Mouse (Mus musculus) hindbrain, postnatal 0 days (tissue): Measurements from ENCODE around the gene Arid3b. TPM values are rescaled to one million over a fixed set of nuclear protein-coding genes. Genes with fewer than 3 reads are reported as not detected.

ENCODE experiments used
- ATAC-seq: fragments of 200-750 bp; cut with Nextera tagmentation; 2 replicates; pipeline ENCODE4 v1.8.0; 2017; ENCODE audit warnings: mild to moderate bottlenecking, moderate TSS enrichment, moderate library complexity
- DNase-seq: peaks from one replicate; pipeline ENCODE4 v3.0.0-alpha.2; 2015; ENCODE audit warnings: low spot score
- H3K27ac ChIP-seq: fragments of 300-500 bp; sonication (generic); 2 replicates; pipeline ENCODE4 v1.5.1; 2014; ENCODE audit warnings: mild to moderate bottlenecking
- H3K27me3 ChIP-seq: fragments of 300-500 bp; sonication (generic); 2 replicates; pipeline ENCODE4 v1.6.1; 2014; ENCODE audit warnings: low read length, mixed read lengths; ENCODE audit not compliant: insufficient read depth
- H3K36me3 ChIP-seq: fragments of 300-500 bp; sonication (generic); 2 replicates; pipeline ENCODE4 v1.6.1; 2014; ENCODE audit warnings: low read length, mixed read lengths; ENCODE audit not compliant: insufficient read depth
- H3K4me1 ChIP-seq: fragments of 300-500 bp; sonication (generic); 2 replicates; pipeline ENCODE4 v1.6.1; 2014; ENCODE audit warnings: antibody characterized with exemption, low read length, mixed read lengths; ENCODE audit not compliant: insufficient read depth
- H3K4me2 ChIP-seq: fragments of 300-500 bp; sonication (generic); 2 replicates; pipeline ENCODE4 v1.6.1; 2014; ENCODE audit warnings: low read depth, mild to moderate bottlenecking, low read length, moderate library complexity, mixed read lengths
- H3K4me3 ChIP-seq: fragments of 300-500 bp; sonication (generic); 2 replicates; pipeline ENCODE4 v1.5.1; 2014; ENCODE audit warnings: low read length
- H3K9ac ChIP-seq: fragments of 300-500 bp; sonication (generic); replicated peaks from 2 replicates; pipeline ENCODE4 v1.6.1; 2014; ENCODE audit warnings: mild to moderate bottlenecking, low read length, moderate library complexity, mixed read lengths
- H3K9me3 ChIP-seq: fragments of 300-500 bp; sonication (generic); 2 replicates; pipeline ENCODE4 v1.6.1; 2016; ENCODE audit warnings: low read length, mixed read lengths
- CTCF ChIP-seq: IDR thresholded peaks from 2 replicates; pipeline ENCODE4 v1.5.1; 2016; ENCODE audit warnings: antibody characterized with exemption, control low read depth, low read depth
- WGBS: fragments of 180-500 bp; shearing (Covaris S2); extraction: QIAGEN DNeasy Blood & Tissue Kit; methylation state at CpG from one replicate; pipeline ENCODE4 v1.1.7; 2014; 5-methylcytosine and 5-hydroxymethylcytosine counted together
- polyA plus RNA-seq: library from polyadenylated mRNA; unstranded; fragments of >200 nt; fragmentation: Nextera tagmentation; extraction: Ambion mirVana; gene quantifications from 2 replicates; pipeline ENCODE4 v1.2.1, GENCODE M21; 2015
- total RNA-seq: library from RNA; depleted of rRNA; stranded (reverse); fragments of >200 nt; gene quantifications from 2 replicates; pipeline ENCODE4 v1.2.3, GENCODE M21; 2014

The Arid3b gene
- total and polyA plus RNA-seq, 2 experiments from 2014 or later = 4.4 to 7.7 TPM

DNA sequence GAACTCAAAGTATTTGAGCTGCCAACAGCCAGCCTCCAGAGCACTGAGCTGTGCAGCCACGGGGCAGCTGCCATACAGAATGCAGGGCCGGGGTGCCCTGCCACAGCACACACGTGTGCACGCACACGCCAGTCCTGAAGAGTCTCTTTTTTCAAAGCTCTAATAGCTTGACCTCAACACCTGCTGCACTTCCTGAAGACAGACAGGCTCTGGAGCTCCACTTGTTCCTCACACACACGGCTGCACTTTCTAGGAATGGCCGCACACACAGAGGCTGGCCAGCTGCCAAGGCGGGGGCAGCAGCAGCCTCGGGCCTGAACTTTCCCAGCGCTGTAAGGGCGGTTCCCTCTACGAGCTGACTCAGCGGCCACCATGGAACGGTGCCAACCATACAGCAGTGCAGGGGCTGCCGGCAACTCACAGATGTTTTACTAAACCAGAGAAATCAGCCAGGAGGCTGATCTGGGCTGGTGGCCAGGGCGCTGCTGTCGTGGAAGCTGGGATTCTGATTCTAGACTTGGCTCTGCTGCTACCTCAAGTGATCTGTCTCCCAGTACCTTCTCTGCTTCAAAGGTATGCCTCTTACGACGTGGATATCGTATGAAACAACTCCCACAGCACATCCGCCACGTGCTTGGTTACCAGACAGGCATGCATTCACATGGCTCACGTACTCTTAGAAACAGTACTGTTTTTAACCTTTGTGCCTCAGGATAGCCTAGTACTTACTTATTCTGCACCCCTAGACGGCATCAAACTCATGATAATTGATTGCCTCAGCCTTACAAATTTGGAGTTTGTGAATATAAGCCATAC, 5.1 kb downstream of the Arid3b start:
- Histone ChIP-seq H3K4me2 (peak overlapping the region; percentile 46), H3K9ac (0 out of 2 replicates have a peak overlapping the region, but pooled peaks have one; percentile 21), H3K27me3 (no peaks in the 10 kb centered on the region), H3K27ac (peak overlapping the region; percentile 22; the same call in 1 of the 2 replicates), H3K9me3 (no peaks in the 10 kb centered on the region), H3K4me3 (peak overlapping the region; percentile 14), H3K36me3 (no peaks in the 10 kb centered on the region), H3K4me1 (peaks cover 19% of the 10 kb centered on the region)
- no peak for TF ChIP-seq CTCF
- DNase-seq (peak; percentile 96), ATAC-seq (peak; percentile 89)
- 3% methylated on average over 24 of the region's 24 CpGs for WGBS

DNA sequence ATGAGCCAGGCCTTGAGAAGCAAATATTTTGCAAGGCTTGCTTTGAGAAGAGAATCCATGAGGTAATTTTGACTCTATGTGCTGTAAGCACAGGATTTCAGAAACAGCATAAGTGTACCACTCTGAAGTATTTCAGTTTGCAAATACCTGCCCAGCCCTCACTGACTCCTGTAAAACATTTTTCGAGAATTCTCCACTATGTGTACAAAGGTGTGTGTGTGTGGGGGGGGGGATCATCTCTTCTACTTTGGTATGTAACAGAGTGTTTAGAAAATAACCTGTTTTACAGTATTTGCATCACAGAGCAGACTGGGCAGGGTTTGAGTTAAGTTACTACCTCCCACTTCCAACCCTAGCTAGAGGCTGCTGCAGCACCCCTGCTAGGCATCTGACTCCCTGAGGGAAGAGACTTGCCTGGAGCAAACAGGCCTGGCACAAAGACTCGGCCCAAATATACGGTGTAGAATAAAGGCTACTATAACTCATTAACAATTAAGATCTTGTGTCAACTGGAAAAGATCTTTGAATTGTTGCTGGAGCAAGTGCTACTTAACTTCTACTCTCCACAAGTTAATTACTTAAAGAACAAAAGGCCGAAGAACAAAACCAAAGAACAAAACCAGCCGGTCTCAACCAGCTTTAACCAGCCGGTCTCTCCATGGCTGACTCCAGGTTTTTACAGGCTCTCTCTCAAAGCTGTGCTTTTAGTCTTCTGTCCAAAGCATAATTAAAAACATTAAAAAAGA, 6.6 kb downstream of the Arid3b start:
- H3K4me3 ChIP-seq = no peak overlapping the region
- H3K36me3 ChIP-seq = no peaks in the 10 kb centered on the region
- H3K27me3 ChIP-seq = no peaks in the 10 kb centered on the region
- no peak for ATAC-seq
- no peak for DNase-seq
- TF ChIP-seq CTCF = no peak
- WGBS = 43% methylated on average over 6 of the region's 6 CpGs
- H3K4me1 ChIP-seq = peaks cover 19% of the 10 kb centered on the region
- H3K9me3 ChIP-seq = no peaks in the 10 kb centered on the region
- H3K27ac ChIP-seq = no peak overlapping the region
- H3K9ac ChIP-seq = no peak overlapping the region
- no peak overlapping the region for H3K4me2 ChIP-seq

DNA sequence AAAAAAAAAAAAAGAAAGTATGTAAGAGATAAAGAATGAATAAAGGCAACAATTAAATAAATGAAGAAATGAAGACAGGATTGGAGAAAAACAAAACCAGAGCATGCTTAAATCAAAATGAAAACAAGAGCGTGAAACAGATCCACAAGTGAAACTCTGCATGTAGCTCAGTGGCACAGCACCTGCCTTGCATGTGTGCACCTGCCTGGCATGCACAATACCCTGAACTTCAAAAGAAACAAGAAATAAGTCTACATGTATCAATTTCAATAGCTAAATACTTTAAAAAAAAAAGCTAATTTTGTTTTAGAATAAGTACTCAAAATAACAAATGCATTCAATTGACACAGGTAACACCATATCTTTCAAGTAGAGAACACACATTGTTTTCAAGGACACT, 13.2 kb downstream of the Arid3b start:
- TF ChIP-seq CTCF = no peak
- Histone ChIP-seq H3K36me3 (no peaks in the 10 kb centered on the region), H3K9ac (no peak overlapping the region), H3K4me1 (no peaks in the 10 kb centered on the region), H3K27me3 (no peaks in the 10 kb centered on the region), H3K4me3 (no peak overlapping the region), H3K4me2 (no peak overlapping the region), H3K27ac (no peak overlapping the region), H3K9me3 (no peaks in the 10 kb centered on the region)
- 96% methylated on average over 1 of the region's 1 CpGs for WGBS
- DNase-seq = no peak
- ATAC-seq = no peak

DNA sequence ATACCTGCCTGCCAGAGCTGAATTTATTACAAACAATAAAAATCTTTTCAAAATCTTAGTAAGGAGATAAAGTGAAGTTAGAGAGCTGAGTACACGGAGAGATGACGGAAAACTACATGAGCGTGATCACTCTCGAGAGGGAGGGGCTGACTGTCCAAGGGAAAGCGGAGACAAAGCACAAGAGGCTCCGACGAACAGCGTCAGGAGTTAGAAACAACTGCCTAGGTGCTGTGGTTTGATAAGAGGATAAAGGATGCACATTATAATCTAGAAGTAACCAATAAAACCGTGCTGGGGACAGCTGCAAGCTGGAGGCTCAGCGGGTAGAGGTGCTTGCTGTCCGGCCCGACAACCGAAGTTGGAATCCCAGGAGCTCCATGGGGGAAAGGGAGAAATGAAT, 13.8 kb downstream of the Arid3b start:
- TF ChIP-seq CTCF = no peak
- H3K4me2 ChIP-seq = no peak overlapping the region
- no peak for DNase-seq
- 63% methylated on average over 13 of the region's 13 CpGs for WGBS
- H3K4me1 ChIP-seq = no peaks in the 10 kb centered on the region
- ATAC-seq = no peak
- no peaks in the 10 kb centered on the region for H3K27me3 ChIP-seq
- no peak overlapping the region for H3K9ac ChIP-seq
- H3K27ac ChIP-seq = no peak overlapping the region
- H3K9me3 ChIP-seq = no peaks in the 10 kb centered on the region
- H3K4me3 ChIP-seq = no peak overlapping the region
- no peaks in the 10 kb centered on the region for H3K36me3 ChIP-seq

DNA sequence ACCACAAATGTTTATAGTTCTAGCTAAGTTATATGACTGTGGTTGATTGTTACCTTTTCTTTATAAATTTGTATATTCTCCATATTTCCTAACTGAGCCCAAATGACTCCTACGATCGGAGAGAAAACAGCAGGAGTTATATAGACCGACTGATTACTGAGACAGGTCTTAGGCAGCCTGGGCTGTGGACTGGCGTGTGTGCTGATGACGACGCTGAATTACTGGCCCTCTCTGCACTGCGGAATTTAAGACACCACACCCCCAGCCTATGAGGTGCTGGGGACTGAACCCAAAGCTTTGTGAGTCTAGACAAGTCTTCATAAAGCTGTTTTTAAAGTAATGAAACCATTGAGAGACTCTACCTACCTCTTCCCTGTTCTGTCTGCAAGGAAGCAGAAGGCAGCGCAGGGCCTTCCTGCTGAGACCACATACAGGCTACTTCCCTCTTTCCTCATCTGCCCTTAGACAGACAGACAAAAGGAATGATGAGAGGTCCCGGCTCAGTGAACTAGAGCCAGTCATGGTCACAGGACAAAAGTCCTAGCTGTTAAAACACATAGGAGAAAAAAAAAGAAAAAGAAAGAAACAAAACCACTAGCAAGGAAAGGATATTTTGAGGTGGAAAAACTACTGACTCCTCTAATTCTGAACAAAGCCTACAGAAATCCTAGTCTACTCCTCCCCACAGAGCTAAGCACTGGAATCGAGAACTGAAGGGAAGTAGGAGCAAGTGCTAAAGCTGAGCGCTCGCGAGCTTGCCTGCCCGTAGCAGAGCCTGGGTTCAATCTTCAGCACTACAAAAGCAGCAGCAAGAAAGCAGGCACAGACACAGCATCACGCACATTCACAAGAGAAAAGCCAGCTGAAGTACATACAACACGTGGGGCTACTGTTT, 16.2 kb downstream of the Arid3b start:
- no peak for DNase-seq
- peaks cover 7% of the 10 kb centered on the region; the same call in 1 of the 2 replicates for H3K4me1 ChIP-seq
- WGBS = 36% methylated on average over 16 of the region's 16 CpGs
- no peak for TF ChIP-seq CTCF
- H3K36me3 ChIP-seq = no peaks in the 10 kb centered on the region
- no peak overlapping the region for H3K9ac ChIP-seq
- H3K9me3 ChIP-seq = no peaks in the 10 kb centered on the region
- H3K27me3 ChIP-seq = no peaks in the 10 kb centered on the region
- ATAC-seq = no peak
- H3K27ac ChIP-seq = no peak overlapping the region
- H3K4me3 ChIP-seq = no peak overlapping the region
- H3K4me2 ChIP-seq = no peak overlapping the region

DNA sequence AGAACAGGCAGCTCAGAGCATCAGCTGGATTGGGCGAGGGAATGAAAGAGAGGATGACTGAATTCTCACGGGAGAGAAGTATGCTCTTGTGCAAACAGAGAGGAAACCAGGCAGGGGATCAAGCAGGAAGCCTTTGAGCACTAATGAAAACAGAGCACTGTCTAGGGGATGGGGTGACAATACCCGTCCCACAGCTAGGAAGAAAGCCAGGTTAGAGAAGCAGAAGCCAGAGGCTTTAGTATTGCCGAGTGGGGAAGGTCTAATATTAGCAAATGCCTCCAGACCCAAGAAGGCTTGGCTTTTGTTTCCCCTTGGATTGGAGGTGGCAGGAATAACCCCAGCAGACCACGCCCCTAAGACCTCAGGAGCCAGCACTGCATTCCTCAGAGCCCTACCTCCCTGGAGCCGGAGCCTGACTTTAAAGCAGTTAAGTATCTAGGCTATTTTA, 19.3 kb downstream of the Arid3b start:
- no peak overlapping the region for H3K9ac ChIP-seq
- H3K27ac ChIP-seq = peak overlapping the region; percentile 26; the same call in 1 of the 2 replicates
- no peak for TF ChIP-seq CTCF
- 0 out of 2 replicates have a peak overlapping the region, but pooled peaks have one; percentile 16 for H3K4me2 ChIP-seq
- ATAC-seq (no peak), DNase-seq (no peak)
- peaks cover 24% of the 10 kb centered on the region; the same call in 1 of the 2 replicates for H3K4me1 ChIP-seq
- H3K4me3 ChIP-seq = no peak overlapping the region
- H3K9me3 ChIP-seq = no peaks in the 10 kb centered on the region
- H3K36me3 ChIP-seq = no peaks in the 10 kb centered on the region
- H3K27me3 ChIP-seq = no peaks in the 10 kb centered on the region
- 15% methylated on average over 6 of the region's 6 CpGs for WGBS
